Mouse (Mus musculus) left cerebral cortex, postnatal 36 days (tissue): ENCODE results near the gene Slc26a3. TPM values are rescaled to one million over a fixed set of nuclear protein-coding genes. Genes with fewer than 3 reads are reported as not detected.

ENCODE experiments used
- DNase-seq, 2 experiments: peaks; one replicate each; pipeline ENCODE4 v3.0.0; 2021 to 2022; ENCODE audit warnings: low spot score in 2 of 2, mixed read lengths in 1 of 2
- intact Hi-C: fragments of 180-260 bp; cut with DNase I; formaldehyde crosslinking; loops from one replicate; pipeline ENCODE4 v1.15.1; 2025
- total RNA-seq, 2 experiments: library from RNA; stranded (reverse); gene quantifications; 2 replicates each; pipeline ENCODE4 v1.2.3; 2021

Slc26a3 gene
- total RNA-seq, 2 experiments from 2014 or later, result 0.15 to 0.43 TPM

GRCm38 (mm10) chr12:31507718-31508364 lies 117.2 kb downstream of the Slc26a3 start:
- intact Hi-C loops, result loop anchor here (5.0 to 10.0 kb wide), 2 partner anchors 127 to 419 kb away; partner anchors contain the start of gene Bcap29
- no peak for DNase-seq

- intact Hi-C loops, result loop anchor here (5.0 to 10.0 kb wide), 2 partner anchors 126 to 419 kb away; partner anchors contain the start of gene Bcap29
Observed at GRCm38 (mm10) chr12:31508496-31508895, 117.8 kb downstream of the Slc26a3 start.

GRCm38 (mm10) chr12:31511218-31511617 lies 120.5 kb downstream of the Slc26a3 start:
- no peak for DNase-seq
- intact Hi-C loops, result loop anchor here (5.0 kb wide), 2 partner anchors 141 to 196 kb away; partner anchors contain the start of genes Cog5 and Dus4l

More at GRCm38 (mm10) chr12:31508496-31508895, 117.8 kb downstream of the Slc26a3 start:
- no peak for DNase-seq

- intact Hi-C loops, result loop anchor here (5.0 kb wide), 2 partner anchors 139 to 194 kb away; partner anchors contain the start of genes Cog5 and Dus4l
- DNase-seq, result no peak
Observed at GRCm38 (mm10) chr12:31512634-31513411, 122.2 kb downstream of the Slc26a3 start.

- intact Hi-C loops, result loop anchor here (5.0 kb wide), 2 partner anchors 138 to 193 kb away; partner anchors contain the start of genes Cog5 and Dus4l
- no peak for DNase-seq
Observed at GRCm38 (mm10) chr12:31513724-31514503, 123.2 kb downstream of the Slc26a3 start.

GRCm38 (mm10) chr12:31520119-31520518 lies 129.4 kb downstream of the Slc26a3 start:
- DNase-seq, result no peak
- intact Hi-C loops, result no loop called here

GRCm38 (mm10) chr12:31521371-31521770 lies 130.7 kb downstream of the Slc26a3 start:
- DNase-seq, result no peak
- intact Hi-C loops, result no loop called here

Other genes with a start within 250 kb of the Slc26a3 start
- not detected for gene Gm6993, start 150.1 kb upstream of the Slc26a3 start, total RNA-seq
- gene Lamb1, start 125.6 kb upstream of the Slc26a3 start, total RNA-seq, result 10 to 100 TPM; 12.4 to 16.5 TPM
- 100 to 1,000 TPM; 107 to 108 TPM for gene Dld, start 39.4 kb upstream of the Slc26a3 start, total RNA-seq
- 10 to 100 TPM; 19.8 to 24.8 TPM for gene Cbll1, start 108.7 kb downstream of the Slc26a3 start, total RNA-seq
- gene Slc26a4, start 169.1 kb downstream of the Slc26a3 start, total RNA-seq, result 1 to 10 TPM; 2.0 to 2.4 TPM
- 10 to 100 TPM; 38.8 to 39.0 TPM for gene Bcap29, start 243.8 kb downstream of the Slc26a3 start, total RNA-seq